Mouse (Mus musculus): ENCODE measurements around the gene Spout1. TPM values are rescaled to one million over a fixed set of nuclear protein-coding genes. Genes with fewer than 3 reads are reported as not detected.
A peak's percentile ranks its signal among the peaks of the same experiment; 100 is the strongest.
"Not testable (repeated sequence)": the region's sequence is repeated elsewhere in the genome, so short reads cannot be mapped to it uniquely, and the experiment has no call there.

Gene Spout1
- polyA plus RNA-seq, 1 experiment from 2014 or later: 72.0 TPM

DNA sequence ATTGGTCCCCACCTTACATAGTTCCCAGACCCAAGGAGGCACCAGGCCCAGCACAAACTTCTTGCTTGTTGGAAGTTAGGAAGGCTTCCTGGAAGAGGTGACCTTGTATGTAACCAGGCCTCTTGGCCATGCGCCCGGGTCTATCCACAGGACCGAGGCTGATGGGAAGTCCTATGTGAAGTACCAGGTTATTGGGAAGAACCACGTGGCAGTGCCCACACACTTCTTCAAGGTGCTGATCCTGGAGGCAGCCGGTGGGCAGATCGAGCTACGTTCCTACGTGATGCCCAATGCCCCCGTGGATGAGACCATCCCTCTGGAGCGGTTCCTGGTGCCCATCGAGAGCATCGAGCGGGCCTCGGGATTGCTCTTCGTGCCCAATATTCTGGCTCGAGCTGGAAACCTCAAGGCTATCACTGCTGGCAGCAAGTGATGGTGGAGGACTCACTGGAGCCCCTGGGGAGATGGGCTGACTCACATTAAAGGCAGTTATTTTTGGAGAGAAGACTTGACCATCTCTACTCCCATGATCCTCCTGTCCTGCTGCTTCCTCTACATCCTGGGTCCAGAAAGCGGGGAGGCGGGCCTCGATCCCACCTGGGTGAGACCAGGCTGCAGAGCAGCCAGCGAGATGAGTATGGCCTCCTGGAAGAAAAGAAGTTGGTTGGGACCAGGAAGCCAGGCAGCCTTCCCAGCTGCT is 4.6 kb downstream of the Spout1 start:
- H3K9me3 ChIP-seq: no peaks in the 10 kb centered on the region
- H3K27me3 ChIP-seq (ENCODE audit: insufficient read depth, poor library complexity, severe bottlenecking): 0 out of 2 replicates have a peak, but pooled peaks cover 4% of the 10 kb centered on the region
- H3K4me1 ChIP-seq: peaks cover 35% of the 10 kb centered on the region
- no peak for DNase-seq (ENCODE audit: low spot score)
- peaks cover 49% of the 10 kb centered on the region for H3K36me3 ChIP-seq
- no peak overlapping the region for H3K27ac ChIP-seq
- no peak overlapping the region for H3K4me3 ChIP-seq
- WGBS: 95% methylated on average over 20 of the region's 20 CpGs

DNA sequence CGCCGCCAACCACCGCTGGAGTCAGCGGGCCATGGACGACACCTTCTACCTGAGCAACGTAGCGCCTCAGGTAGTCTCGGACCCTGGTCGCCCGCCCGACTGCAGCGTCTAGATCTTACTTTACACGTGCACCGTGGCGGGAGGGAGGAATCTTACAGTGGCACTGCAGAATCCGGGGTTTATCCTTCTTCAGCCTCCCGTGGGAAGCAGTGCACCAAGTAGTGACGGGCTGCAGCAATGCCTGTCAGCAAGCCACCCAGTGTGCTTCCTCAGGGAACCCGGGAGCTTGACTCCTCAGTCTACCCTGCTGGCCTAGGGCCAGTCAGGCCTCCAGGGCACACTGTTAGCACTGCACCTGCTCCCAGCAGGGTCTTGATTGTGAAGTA is 6.3 kb downstream of the Spout1 start:
- 2% methylated on average over 19 of the region's 19 CpGs for WGBS
- peaks cover 22% of the 10 kb centered on the region for H3K4me1 ChIP-seq
- H3K27ac ChIP-seq: peak overlapping the region; percentile 96
- peak overlapping the region; percentile 82 for H3K4me3 ChIP-seq
- 0 out of 2 replicates have a peak, but pooled peaks cover 4% of the 10 kb centered on the region for H3K27me3 ChIP-seq (ENCODE audit: insufficient read depth, poor library complexity, severe bottlenecking)
- peaks cover 46% of the 10 kb centered on the region for H3K36me3 ChIP-seq
- H3K9me3 ChIP-seq: peaks cover 2% of the 10 kb centered on the region; the same call in 1 of the 2 replicates
- DNase-seq (ENCODE audit: low spot score): no peak

DNA sequence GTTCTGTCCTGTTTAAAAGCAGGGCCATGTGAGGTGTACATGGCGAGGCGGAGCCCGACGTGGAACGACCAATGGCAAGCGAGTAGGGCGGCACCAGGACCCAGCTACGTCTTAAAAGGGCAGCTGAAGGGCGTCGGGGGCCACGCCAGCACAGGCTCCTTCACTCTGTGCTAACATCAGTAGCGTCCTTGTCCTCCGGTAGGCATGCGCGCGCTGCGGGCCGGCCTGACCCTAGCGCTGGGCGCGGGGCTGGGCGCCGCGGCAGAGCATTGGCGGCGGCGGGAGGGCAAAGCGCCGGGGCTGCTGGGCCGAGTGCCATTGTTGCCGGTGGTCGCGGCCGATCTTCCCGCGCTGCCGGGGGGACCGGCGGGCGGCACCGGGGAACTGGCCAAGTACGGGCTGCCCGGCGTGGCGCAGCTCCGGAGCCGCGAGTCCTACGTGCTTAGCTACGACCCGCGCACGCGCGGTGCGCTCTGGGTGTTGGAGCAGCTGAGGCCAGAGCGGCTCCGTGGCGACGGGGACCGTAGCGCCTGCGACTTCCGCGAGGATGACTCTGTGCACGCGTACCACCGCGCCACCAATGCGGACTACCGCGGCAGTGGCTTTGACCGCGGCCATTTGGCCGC is 6.8 kb downstream of the Spout1 start, which contains the start of gene Endog:
Gene Endog (plus strand): TSS at position 123 of the 626 bp plus-strand sequence.
- Histone ChIP-seq H3K4me1 (peaks cover 20% of the 10 kb centered on the region), H3K27ac (peak within 1 kb of the TSS; percentile 96), H3K9me3 (peaks cover 7% of the 10 kb centered on the region), H3K36me3 (peaks cover 41% of the 10 kb centered on the region), H3K27me3 (ENCODE audit: insufficient read depth, poor library complexity, severe bottlenecking) (0 out of 2 replicates have a peak, but pooled peaks cover 4% of the 10 kb centered on the region), H3K4me3 (peak within 1 kb of the TSS; percentile 82)
- DNase-seq (ENCODE audit: low spot score): peak; percentile 96
- under 1% methylated on average over 75 of the region's 75 CpGs for WGBS

DNA sequence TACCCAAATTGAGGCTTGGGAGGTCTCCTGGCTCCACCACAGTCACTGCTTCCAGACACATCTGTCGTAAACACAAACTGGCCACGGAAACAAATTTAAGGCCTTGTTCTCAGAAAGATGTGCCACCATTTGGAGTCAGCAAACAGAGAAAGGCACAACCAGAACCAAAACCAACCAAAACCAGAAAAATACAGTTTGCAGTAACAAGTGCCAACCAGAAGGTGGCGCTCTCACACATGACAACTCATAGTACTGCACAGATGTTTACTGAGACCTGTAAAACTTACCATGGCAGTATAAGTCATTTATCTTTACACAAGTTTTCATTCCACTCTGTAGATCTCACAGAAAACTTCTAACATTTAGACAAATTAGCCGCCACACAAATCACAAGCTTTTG is 11.6 kb downstream of the Spout1 start:
- DNase-seq (ENCODE audit: low spot score): no peak
- Histone ChIP-seq H3K27ac (no peak overlapping the region), H3K4me3 (no peak overlapping the region), H3K36me3 (no peaks in the 10 kb centered on the region), H3K4me1 (peaks cover 5% of the 10 kb centered on the region), H3K27me3 (ENCODE audit: insufficient read depth, poor library complexity, severe bottlenecking) (no peaks in the 10 kb centered on the region; the same call in 1 of the 2 replicates), H3K9me3 (peaks cover 8% of the 10 kb centered on the region)
- WGBS: 59% methylated on average over 4 of the region's 4 CpGs

DNA sequence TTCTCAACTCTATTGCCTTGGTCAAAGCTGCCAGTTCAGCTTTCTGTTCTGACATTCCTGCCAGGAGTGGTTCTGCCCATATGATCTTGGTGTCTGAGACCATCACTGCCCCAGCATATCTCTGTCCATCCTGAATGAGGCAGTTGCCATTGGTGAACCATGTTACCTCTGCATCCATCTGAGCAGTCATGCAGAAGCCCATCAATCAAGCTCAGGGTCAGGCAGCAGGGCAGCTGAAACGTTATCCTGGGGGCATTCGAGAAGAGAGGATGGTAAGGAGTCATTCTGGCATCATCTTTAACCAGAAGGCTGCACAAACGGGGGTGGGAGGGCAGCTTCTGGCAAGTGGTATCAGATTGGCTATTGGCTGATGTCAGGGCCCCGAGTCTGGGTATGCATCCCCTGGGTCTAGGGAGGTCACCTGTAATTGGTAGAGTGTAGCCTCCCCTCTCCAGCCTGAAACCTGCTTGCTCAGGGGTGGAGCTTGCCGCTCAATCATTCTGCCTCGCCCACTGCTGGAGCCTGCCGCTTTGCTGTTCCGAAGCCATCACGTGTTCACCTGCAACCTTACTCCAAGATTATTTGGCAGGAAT is 13.8 kb downstream of the Spout1 start:
- H3K4me1 ChIP-seq: no peaks in the 10 kb centered on the region
- no peak overlapping the region for H3K27ac ChIP-seq
- 48% methylated on average over 9 of the region's 9 CpGs for WGBS
- peaks cover 8% of the 10 kb centered on the region for H3K9me3 ChIP-seq
- H3K27me3 ChIP-seq (ENCODE audit: insufficient read depth, poor library complexity, severe bottlenecking): no peaks in the 10 kb centered on the region; the same call in 1 of the 2 replicates
- DNase-seq (ENCODE audit: low spot score): no peak
- no peaks in the 10 kb centered on the region for H3K36me3 ChIP-seq
- H3K4me3 ChIP-seq: no peak overlapping the region

DNA sequence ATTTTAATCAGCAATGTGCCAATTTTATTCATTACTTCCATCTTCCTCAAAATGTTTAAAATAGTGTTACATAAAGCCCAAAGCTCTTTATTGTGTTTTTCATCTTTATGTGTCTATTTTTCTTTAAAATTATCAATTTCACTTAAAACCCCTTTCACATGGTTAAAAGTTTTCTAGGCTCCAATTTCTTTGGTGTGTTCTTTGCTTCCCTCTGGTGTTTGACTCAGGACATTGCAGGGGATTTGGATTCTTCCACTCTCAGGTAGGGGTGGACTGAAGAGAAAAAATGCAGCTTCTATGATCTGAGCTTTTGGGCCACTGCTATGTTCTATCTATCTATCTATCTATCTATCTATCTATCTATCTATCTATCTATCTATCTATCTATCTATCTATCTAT is 16.4 kb downstream of the Spout1 start:
- H3K27me3 ChIP-seq (ENCODE audit: insufficient read depth, poor library complexity, severe bottlenecking): no peaks in the 10 kb centered on the region; the same call in 1 of the 2 replicates
- no peak for DNase-seq (ENCODE audit: low spot score)
- H3K9me3 ChIP-seq: peaks cover 4% of the 10 kb centered on the region
- H3K36me3 ChIP-seq: no peaks in the 10 kb centered on the region
- no peaks in the 10 kb centered on the region for H3K4me1 ChIP-seq
- H3K27ac ChIP-seq: no peak overlapping the region
- H3K4me3 ChIP-seq: no peak overlapping the region

DNA sequence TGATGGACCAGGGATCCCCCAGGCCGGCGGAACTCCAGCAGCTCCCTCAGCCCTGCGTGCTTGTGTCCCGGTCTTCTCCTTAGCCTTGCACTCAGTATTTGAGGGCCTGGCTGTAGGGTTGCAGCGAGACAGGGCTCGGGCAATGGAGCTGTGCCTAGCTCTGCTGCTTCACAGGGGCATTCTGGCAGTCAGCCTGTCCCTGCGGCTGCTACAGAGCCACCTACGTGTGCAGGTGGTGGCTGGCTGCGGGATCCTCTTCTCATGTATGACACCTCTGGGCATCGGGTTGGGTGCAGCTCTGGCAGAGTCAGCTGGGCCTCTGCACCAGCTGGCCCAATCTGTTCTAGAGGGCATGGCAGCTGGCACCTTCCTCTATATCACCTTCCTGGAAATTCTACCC is 18.4 kb downstream of the Spout1 start:
- H3K27ac ChIP-seq; H3K4me3 ChIP-seq; DNase-seq (ENCODE audit: low spot score); H3K36me3 ChIP-seq; H3K9me3 ChIP-seq; H3K4me1 ChIP-seq; H3K27me3 ChIP-seq (ENCODE audit: insufficient read depth, poor library complexity, severe bottlenecking): not testable (repeated sequence)
- WGBS: 90% methylated on average over 7 of the region's 10 CpGs

DNA sequence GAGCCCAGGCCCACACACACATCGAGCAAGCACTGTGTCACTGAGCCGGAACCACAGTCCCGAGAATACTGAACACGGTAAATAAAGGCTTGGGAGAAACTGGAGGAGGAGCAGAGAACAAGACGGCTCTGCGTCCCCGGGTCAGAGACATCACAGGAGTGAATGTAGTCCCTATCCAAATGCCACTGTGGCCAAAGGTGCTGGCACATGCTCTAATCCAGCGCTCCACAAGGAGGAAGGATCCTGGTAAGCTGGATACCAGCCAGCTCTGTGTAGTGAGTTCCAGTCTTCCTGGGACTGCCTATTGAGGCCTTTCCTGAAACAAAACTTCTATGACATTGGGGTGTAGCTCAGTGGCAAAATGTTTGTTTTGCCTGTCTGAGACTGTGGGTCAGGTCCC is 25.6 kb downstream of the Spout1 start:
- H3K9me3 ChIP-seq: no peaks in the 10 kb centered on the region
- no peaks in the 10 kb centered on the region for H3K4me1 ChIP-seq
- DNase-seq (ENCODE audit: low spot score): no peak
- no peaks in the 10 kb centered on the region for H3K27me3 ChIP-seq (ENCODE audit: insufficient read depth, poor library complexity, severe bottlenecking)
- 78% methylated on average over 8 of the region's 8 CpGs for WGBS
- no peak overlapping the region for H3K27ac ChIP-seq
- no peak overlapping the region for H3K4me3 ChIP-seq
- H3K36me3 ChIP-seq: peaks cover 44% of the 10 kb centered on the region

DNA sequence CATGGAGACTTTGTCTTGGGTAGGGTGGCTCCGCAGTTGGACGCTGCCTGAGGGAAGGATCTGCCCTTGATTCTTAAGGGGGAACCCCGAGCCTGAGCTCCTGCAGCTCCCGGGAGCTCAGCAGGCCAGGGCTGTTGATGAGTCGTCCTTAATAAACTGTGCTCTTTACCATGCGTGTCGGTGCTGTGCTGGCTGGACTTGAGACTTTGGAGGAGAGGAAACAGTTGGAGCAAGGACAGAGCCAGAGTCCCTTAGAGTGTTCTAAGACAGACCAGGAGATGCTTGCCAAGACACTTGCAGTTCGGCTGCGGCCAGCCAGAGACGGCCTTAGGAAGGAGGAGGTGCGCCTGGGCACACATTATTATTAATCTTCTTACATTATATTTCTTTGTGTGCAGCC is 26.4 kb downstream of the Spout1 start:
- H3K4me3 ChIP-seq: no peak overlapping the region
- no peaks in the 10 kb centered on the region for H3K27me3 ChIP-seq (ENCODE audit: insufficient read depth, poor library complexity, severe bottlenecking)
- H3K27ac ChIP-seq: no peak overlapping the region
- H3K4me1 ChIP-seq: no peaks in the 10 kb centered on the region
- H3K9me3 ChIP-seq: no peaks in the 10 kb centered on the region
- no peak for DNase-seq (ENCODE audit: low spot score)
- H3K36me3 ChIP-seq: peaks cover 51% of the 10 kb centered on the region
- WGBS: 87% methylated on average over 11 of the region's 11 CpGs

DNA sequence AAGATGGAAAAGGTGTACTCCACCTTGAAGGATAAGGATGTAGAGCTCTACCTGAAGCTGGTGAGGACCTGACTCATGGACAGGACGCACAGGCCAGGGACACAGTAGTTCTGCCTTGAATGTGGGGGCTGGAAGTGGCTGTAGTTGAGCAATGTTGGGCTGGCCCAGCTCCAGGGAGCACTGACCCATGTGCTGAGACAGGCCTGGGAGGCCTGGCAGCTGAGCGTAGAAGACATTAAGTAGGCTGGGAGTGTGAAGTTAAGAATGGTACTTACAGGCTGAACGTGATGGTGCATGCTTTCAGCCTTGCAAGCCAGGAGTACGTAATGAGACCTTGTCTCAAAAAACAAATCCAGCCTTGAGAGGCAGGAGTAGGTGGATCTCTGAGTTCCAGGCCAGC is 30.8 kb downstream of the Spout1 start:
- Histone ChIP-seq H3K27ac (no peak overlapping the region), H3K4me1 (no peaks in the 10 kb centered on the region), H3K27me3 (ENCODE audit: insufficient read depth, poor library complexity, severe bottlenecking) (no peaks in the 10 kb centered on the region), H3K4me3 (no peak overlapping the region), H3K9me3 (no peaks in the 10 kb centered on the region), H3K36me3 (peaks cover 90% of the 10 kb centered on the region)
- no peak for DNase-seq (ENCODE audit: low spot score)
- WGBS: 91% methylated on average over 4 of the region's 4 CpGs

DNA sequence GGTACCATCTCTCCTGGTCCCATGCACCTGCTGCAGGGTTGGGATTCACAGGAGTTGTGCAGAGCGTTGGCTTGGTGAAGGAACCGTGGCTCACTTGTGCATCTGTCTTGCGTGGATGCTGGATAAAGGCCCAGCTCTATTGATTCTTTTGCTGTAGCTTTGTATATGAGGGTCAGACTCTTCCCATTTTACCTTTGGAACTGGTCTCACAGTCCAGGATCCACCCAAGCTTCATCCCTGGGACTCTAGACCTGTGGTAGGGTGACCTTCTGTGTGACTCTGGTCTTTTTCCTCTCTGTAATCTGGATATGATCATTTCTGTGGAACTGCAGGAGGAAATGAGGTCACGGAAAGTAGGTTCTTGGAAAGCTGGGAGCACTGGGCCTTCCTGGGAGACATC is 33.8 kb downstream of the Spout1 start:
- H3K27me3 ChIP-seq (ENCODE audit: insufficient read depth, poor library complexity, severe bottlenecking): no peaks in the 10 kb centered on the region
- no peak overlapping the region for H3K27ac ChIP-seq
- H3K9me3 ChIP-seq: no peaks in the 10 kb centered on the region
- 93% methylated on average over 4 of the region's 4 CpGs for WGBS
- peaks cover 90% of the 10 kb centered on the region for H3K36me3 ChIP-seq
- H3K4me3 ChIP-seq: no peak overlapping the region
- no peak for DNase-seq (ENCODE audit: low spot score)
- no peaks in the 10 kb centered on the region for H3K4me1 ChIP-seq

DNA sequence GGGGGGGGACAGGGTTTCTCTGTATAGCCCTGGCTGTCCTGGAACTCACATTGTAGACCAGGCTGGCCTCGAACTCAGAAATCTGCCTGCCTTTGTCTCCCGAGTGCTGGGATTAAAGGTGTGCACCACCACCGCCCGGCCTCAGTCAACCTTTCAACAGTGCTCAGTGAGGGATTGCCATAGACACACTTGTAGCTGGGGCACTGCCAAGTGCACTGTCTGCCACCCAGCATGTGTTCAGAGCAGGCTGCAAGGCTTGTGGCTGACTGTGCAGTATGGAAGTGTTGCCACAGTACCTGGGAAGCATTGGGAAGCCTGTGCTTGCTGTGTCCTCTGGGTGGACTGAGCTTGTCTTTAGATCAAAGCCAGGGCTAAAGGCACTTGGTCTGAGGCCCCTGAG is 38.2 kb downstream of the Spout1 start:
- H3K27me3 ChIP-seq (ENCODE audit: insufficient read depth, poor library complexity, severe bottlenecking); DNase-seq (ENCODE audit: low spot score); H3K9me3 ChIP-seq; H3K4me1 ChIP-seq; H3K27ac ChIP-seq; H3K4me3 ChIP-seq: not testable (repeated sequence)
- H3K36me3 ChIP-seq: peaks cover 84% of the 10 kb centered on the region
- WGBS: 90% methylated on average over 4 of the region's 4 CpGs

DNA sequence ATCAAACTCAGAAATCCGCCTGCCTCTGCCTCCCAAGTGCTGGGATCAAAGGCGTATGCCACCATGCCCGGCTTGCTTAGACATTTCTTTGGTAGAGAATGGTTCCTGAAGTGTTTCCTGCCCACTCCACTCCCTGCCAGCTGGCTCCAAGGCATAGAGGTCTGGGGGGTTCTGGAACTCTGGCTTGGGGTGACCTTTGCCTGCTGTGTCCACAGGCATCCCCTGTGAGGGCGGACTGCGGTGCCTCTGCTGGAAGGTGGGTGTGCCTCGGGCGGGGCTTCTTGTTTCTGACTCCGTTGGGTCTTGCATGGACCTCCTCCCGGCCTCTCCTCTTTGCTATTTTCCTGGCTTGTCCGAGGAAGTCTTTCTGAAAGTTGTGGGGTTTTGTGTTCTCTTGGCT is 41.8 kb downstream of the Spout1 start:
- Histone ChIP-seq H3K36me3 (peaks cover 48% of the 10 kb centered on the region), H3K9me3 (no peaks in the 10 kb centered on the region), H3K4me3 (no peak overlapping the region), H3K27ac (no peak overlapping the region), H3K4me1 (peaks cover 24% of the 10 kb centered on the region), H3K27me3 (ENCODE audit: insufficient read depth, poor library complexity, severe bottlenecking) (no peaks in the 10 kb centered on the region)
- DNase-seq (ENCODE audit: low spot score): no peak
- 81% methylated on average over 10 of the region's 10 CpGs for WGBS
